Mouse (Mus musculus): Measurements from ENCODE around the gene Tnpo1. TPM values are rescaled to one million over a fixed set of nuclear protein-coding genes. Genes with fewer than 3 reads are reported as not detected.

Tnpo1 gene
- polyA plus RNA-seq, 1 experiment from 2014 or later: 52.2 TPM

GRCm38 (mm10) chr13:98921276-98921675, 4.9 kb downstream of the Tnpo1 start:
- Histone ChIP-seq H3K4me3 (ENCODE audit: low read depth, low read length) (no peak overlapping the region), H3K9me3 (replicated peaks; ENCODE audit: control insufficient read depth, low read length) (no peaks in the 10 kb centered on the region), H3K4me2 (no peak overlapping the region), H3K4me1 (ENCODE audit: control insufficient read depth, insufficient read depth, low read length) (no peaks in the 10 kb centered on the region), H3K9ac (ENCODE audit: low read depth, low read length) (no peak overlapping the region), H3K27me3 (ENCODE audit: control insufficient read depth, insufficient read depth, low read length) (no peaks in the 10 kb centered on the region), H3K36me3 (ENCODE audit: control insufficient read depth, insufficient read depth, low read length) (peaks cover 11% of the 10 kb centered on the region), H3K27ac (ENCODE audit: low read depth, low read length) (no peak overlapping the region)
- WGBS (ENCODE audit: insufficient replicate concordance): 91% methylated on average over 7 of the region's 7 CpGs
- ATAC-seq (replicated peaks; ENCODE audit: insufficient number of reproducible peaks, low FRiP score, low TSS enrichment): no peak

GRCm38 (mm10) chr13:98920300-98920699, 5.9 kb downstream of the Tnpo1 start:
- 65% methylated on average over 3 of the region's 3 CpGs for WGBS (ENCODE audit: insufficient replicate concordance)
- no peak for ATAC-seq (replicated peaks; ENCODE audit: insufficient number of reproducible peaks, low FRiP score, low TSS enrichment)
- Histone ChIP-seq H3K4me2 (no peak overlapping the region), H3K4me3 (ENCODE audit: low read depth, low read length) (no peak overlapping the region), H3K27ac (ENCODE audit: low read depth, low read length) (no peak overlapping the region), H3K27me3 (ENCODE audit: control insufficient read depth, insufficient read depth, low read length) (no peaks in the 10 kb centered on the region), H3K4me1 (ENCODE audit: control insufficient read depth, insufficient read depth, low read length) (peaks cover 3% of the 10 kb centered on the region; the same call in 1 of the 2 replicates), H3K9me3 (replicated peaks; ENCODE audit: control insufficient read depth, low read length) (no peaks in the 10 kb centered on the region), H3K9ac (ENCODE audit: low read depth, low read length) (no peak overlapping the region), H3K36me3 (ENCODE audit: control insufficient read depth, insufficient read depth, low read length) (peaks cover 11% of the 10 kb centered on the region)

- Histone ChIP-seq H3K9me3 (replicated peaks; ENCODE audit: control insufficient read depth, low read length) (no peaks in the 10 kb centered on the region), H3K27me3 (ENCODE audit: control insufficient read depth, insufficient read depth, low read length) (no peaks in the 10 kb centered on the region), H3K4me3 (ENCODE audit: low read depth, low read length) (no peak overlapping the region), H3K27ac (ENCODE audit: low read depth, low read length) (no peak overlapping the region), H3K36me3 (ENCODE audit: control insufficient read depth, insufficient read depth, low read length) (peaks cover 11% of the 10 kb centered on the region), H3K4me2 (no peak overlapping the region), H3K4me1 (ENCODE audit: control insufficient read depth, insufficient read depth, low read length) (peaks cover 4% of the 10 kb centered on the region; the same call in 1 of the 2 replicates), H3K9ac (ENCODE audit: low read depth, low read length) (no peak overlapping the region)
- WGBS (ENCODE audit: insufficient replicate concordance): 86% methylated on average over 8 of the region's 8 CpGs
- ATAC-seq (replicated peaks; ENCODE audit: insufficient number of reproducible peaks, low FRiP score, low TSS enrichment): no peak
Observed at GRCm38 (mm10) chr13:98919695-98920094, 6.5 kb downstream of the Tnpo1 start.

- Histone ChIP-seq H3K36me3 (ENCODE audit: control insufficient read depth, insufficient read depth, low read length) (peaks cover 11% of the 10 kb centered on the region), H3K4me2 (no peak overlapping the region), H3K4me3 (ENCODE audit: low read depth, low read length) (no peak overlapping the region), H3K27me3 (ENCODE audit: control insufficient read depth, insufficient read depth, low read length) (no peaks in the 10 kb centered on the region), H3K9ac (ENCODE audit: low read depth, low read length) (no peak overlapping the region), H3K4me1 (ENCODE audit: control insufficient read depth, insufficient read depth, low read length) (peaks cover 7% of the 10 kb centered on the region; the same call in 1 of the 2 replicates), H3K9me3 (replicated peaks; ENCODE audit: control insufficient read depth, low read length) (no peaks in the 10 kb centered on the region), H3K27ac (ENCODE audit: low read depth, low read length) (no peak overlapping the region)
- 87% methylated on average over 2 of the region's 2 CpGs for WGBS (ENCODE audit: insufficient replicate concordance)
- ATAC-seq (replicated peaks; ENCODE audit: insufficient number of reproducible peaks, low FRiP score, low TSS enrichment): no peak
Observed at GRCm38 (mm10) chr13:98917851-98918250, 8.3 kb downstream of the Tnpo1 start.

GRCm38 (mm10) chr13:98915591-98915990, 10.6 kb downstream of the Tnpo1 start:
- no peaks in the 10 kb centered on the region for H3K27me3 ChIP-seq (ENCODE audit: control insufficient read depth, insufficient read depth, low read length)
- no peaks in the 10 kb centered on the region for H3K36me3 ChIP-seq (ENCODE audit: control insufficient read depth, insufficient read depth, low read length)
- no peak overlapping the region for H3K4me2 ChIP-seq
- no peak overlapping the region for H3K27ac ChIP-seq (ENCODE audit: low read depth, low read length)
- WGBS (ENCODE audit: insufficient replicate concordance): 66% methylated on average over 4 of the region's 4 CpGs
- H3K9ac ChIP-seq (ENCODE audit: low read depth, low read length): no peak overlapping the region
- H3K4me3 ChIP-seq (ENCODE audit: low read depth, low read length): no peak overlapping the region
- H3K9me3 ChIP-seq (replicated peaks; ENCODE audit: control insufficient read depth, low read length): no peaks in the 10 kb centered on the region
- no peak for ATAC-seq (replicated peaks; ENCODE audit: insufficient number of reproducible peaks, low FRiP score, low TSS enrichment)
- peaks cover 11% of the 10 kb centered on the region; the same call in 1 of the 2 replicates for H3K4me1 ChIP-seq (ENCODE audit: control insufficient read depth, insufficient read depth, low read length)

- no peak overlapping the region for H3K4me2 ChIP-seq
- no peaks in the 10 kb centered on the region for H3K9me3 ChIP-seq (replicated peaks; ENCODE audit: control insufficient read depth, low read length)
- peaks cover 11% of the 10 kb centered on the region; the same call in 1 of the 2 replicates for H3K4me1 ChIP-seq (ENCODE audit: control insufficient read depth, insufficient read depth, low read length)
- ATAC-seq (replicated peaks; ENCODE audit: insufficient number of reproducible peaks, low FRiP score, low TSS enrichment): no peak
- no peaks in the 10 kb centered on the region for H3K36me3 ChIP-seq (ENCODE audit: control insufficient read depth, insufficient read depth, low read length)
- no peaks in the 10 kb centered on the region for H3K27me3 ChIP-seq (ENCODE audit: control insufficient read depth, insufficient read depth, low read length)
- WGBS (ENCODE audit: insufficient replicate concordance): 68% methylated on average over 5 of the region's 5 CpGs
- H3K27ac ChIP-seq (ENCODE audit: low read depth, low read length): no peak overlapping the region
- H3K9ac ChIP-seq (ENCODE audit: low read depth, low read length): no peak overlapping the region
- H3K4me3 ChIP-seq (ENCODE audit: low read depth, low read length): no peak overlapping the region
Observed at GRCm38 (mm10) chr13:98914844-98915212, 11.4 kb downstream of the Tnpo1 start.

- WGBS (ENCODE audit: insufficient replicate concordance): 80% methylated on average over 13 of the region's 14 CpGs
- Histone ChIP-seq H3K9ac (ENCODE audit: low read depth, low read length) (no peak overlapping the region), H3K27ac (ENCODE audit: low read depth, low read length) (no peak overlapping the region), H3K27me3 (ENCODE audit: control insufficient read depth, insufficient read depth, low read length) (no peaks in the 10 kb centered on the region), H3K4me1 (ENCODE audit: control insufficient read depth, insufficient read depth, low read length) (peaks cover 11% of the 10 kb centered on the region; the same call in 1 of the 2 replicates), H3K4me3 (ENCODE audit: low read depth, low read length) (no peak overlapping the region), H3K36me3 (ENCODE audit: control insufficient read depth, insufficient read depth, low read length) (no peaks in the 10 kb centered on the region), H3K4me2 (no peak overlapping the region), H3K9me3 (replicated peaks; ENCODE audit: control insufficient read depth, low read length) (no peaks in the 10 kb centered on the region)
- ATAC-seq (replicated peaks; ENCODE audit: insufficient number of reproducible peaks, low FRiP score, low TSS enrichment): no peak
Observed at GRCm38 (mm10) chr13:98914010-98914843, 12.0 kb downstream of the Tnpo1 start.

- Histone ChIP-seq H3K36me3 (ENCODE audit: control insufficient read depth, insufficient read depth, low read length) (no peaks in the 10 kb centered on the region), H3K4me2 (no peak overlapping the region), H3K27ac (ENCODE audit: low read depth, low read length) (no peak overlapping the region), H3K4me1 (ENCODE audit: control insufficient read depth, insufficient read depth, low read length) (peaks cover 11% of the 10 kb centered on the region; the same call in 1 of the 2 replicates), H3K4me3 (ENCODE audit: low read depth, low read length) (no peak overlapping the region), H3K9ac (ENCODE audit: low read depth, low read length) (no peak overlapping the region), H3K9me3 (replicated peaks; ENCODE audit: control insufficient read depth, low read length) (no peaks in the 10 kb centered on the region), H3K27me3 (ENCODE audit: control insufficient read depth, insufficient read depth, low read length) (no peaks in the 10 kb centered on the region)
- 68% methylated on average over 7 of the region's 7 CpGs for WGBS (ENCODE audit: insufficient replicate concordance)
- ATAC-seq (replicated peaks; ENCODE audit: insufficient number of reproducible peaks, low FRiP score, low TSS enrichment): no peak
Observed at GRCm38 (mm10) chr13:98913196-98913595, 13.0 kb downstream of the Tnpo1 start.

GRCm38 (mm10) chr13:98912602-98913001, 13.6 kb downstream of the Tnpo1 start:
- Histone ChIP-seq H3K27ac (ENCODE audit: low read depth, low read length) (no peak overlapping the region), H3K9me3 (replicated peaks; ENCODE audit: control insufficient read depth, low read length) (no peaks in the 10 kb centered on the region), H3K9ac (ENCODE audit: low read depth, low read length) (no peak overlapping the region), H3K27me3 (ENCODE audit: control insufficient read depth, insufficient read depth, low read length) (no peaks in the 10 kb centered on the region), H3K4me3 (ENCODE audit: low read depth, low read length) (no peak overlapping the region), H3K4me1 (ENCODE audit: control insufficient read depth, insufficient read depth, low read length) (peaks cover 11% of the 10 kb centered on the region; the same call in 1 of the 2 replicates), H3K36me3 (ENCODE audit: control insufficient read depth, insufficient read depth, low read length) (no peaks in the 10 kb centered on the region), H3K4me2 (no peak overlapping the region)
- WGBS (ENCODE audit: insufficient replicate concordance): 56% methylated on average over 8 of the region's 8 CpGs
- ATAC-seq (replicated peaks; ENCODE audit: insufficient number of reproducible peaks, low FRiP score, low TSS enrichment): no peak
